Mouse (Mus musculus) gastrocnemius, postnatal 25 days (tissue): Measurements from ENCODE around the gene Plppr3. TPM values are rescaled to one million over a fixed set of nuclear protein-coding genes. Genes with fewer than 3 reads are reported as not detected.

ENCODE experiments used
- DNase-seq: peaks from one replicate; pipeline ENCODE4 v3.0.0; 2022
- long read RNA-seq, 2 experiments: library from polyadenylated mRNA; stranded (forward); transcript quantifications; one replicate each; pipeline ENCODE4 v2.0.0; 2021
- total RNA-seq, 2 experiments: library from RNA; stranded (reverse); gene quantifications; 1 replicate in 1 of 2; 2 replicates in 1 of 2; pipeline ENCODE4 v1.2.3; 2021

Gene Plppr3
- total RNA-seq, result under 1 TPM; 0.13 to 0.27 TPM
- long read RNA-seq, experiment 1, partial matches to known transcripts, result 0 of 2 reads
- long read RNA-seq, experiment 1, other reads (novel, unspliced or antisense), result 2 of 2 reads
- long read RNA-seq, experiment 2, result 0 reads

GRCm38 (mm10) chr10:79874290-79874862, at the start of gene Plppr3, which contains the start of gene Prtn3:
TSS of gene Plppr3 (minus strand) at chr10:79874634.
TSS of gene Prtn3 (plus strand) at chr10:79874476.
- no peak for DNase-seq

- peak; percentile 6 for DNase-seq
Measured at GRCm38 (mm10) chr10:79921572-79921971, 47.1 kb upstream of the Plppr3 start.

DNA sequence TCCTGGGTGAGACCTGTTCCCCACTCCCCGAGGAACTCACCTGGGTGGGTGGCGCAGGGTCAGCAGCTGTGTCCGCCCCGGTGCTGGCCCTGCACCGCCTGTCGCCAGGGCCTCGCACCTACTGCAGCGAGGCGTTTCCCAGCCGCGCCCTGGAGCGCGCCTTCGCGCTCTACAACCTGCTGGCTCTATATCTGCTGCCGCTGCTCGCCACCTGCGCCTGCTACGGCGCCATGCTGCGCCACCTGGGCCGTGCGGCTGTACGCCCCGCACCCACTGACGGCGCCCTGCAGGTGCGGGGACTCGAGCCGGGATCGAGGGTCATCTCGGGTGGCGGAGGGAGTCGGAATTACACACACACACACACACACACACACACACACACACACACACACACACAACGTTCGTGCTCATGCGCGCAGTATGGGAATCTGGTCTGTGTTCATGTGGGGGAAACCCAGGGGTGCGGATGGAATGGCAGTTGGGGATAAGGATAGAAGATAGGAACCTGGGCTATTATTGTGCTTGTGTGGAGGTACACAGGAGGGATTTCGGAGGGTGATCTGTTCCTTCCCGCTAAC, 46.6 kb upstream of the Plppr3 start, which contains the start of gene R3hdm4:
R3hdm4 (minus strand) TSS at position 251 of the 578 bp plus-strand sequence.
- no peak for DNase-seq

DNA sequence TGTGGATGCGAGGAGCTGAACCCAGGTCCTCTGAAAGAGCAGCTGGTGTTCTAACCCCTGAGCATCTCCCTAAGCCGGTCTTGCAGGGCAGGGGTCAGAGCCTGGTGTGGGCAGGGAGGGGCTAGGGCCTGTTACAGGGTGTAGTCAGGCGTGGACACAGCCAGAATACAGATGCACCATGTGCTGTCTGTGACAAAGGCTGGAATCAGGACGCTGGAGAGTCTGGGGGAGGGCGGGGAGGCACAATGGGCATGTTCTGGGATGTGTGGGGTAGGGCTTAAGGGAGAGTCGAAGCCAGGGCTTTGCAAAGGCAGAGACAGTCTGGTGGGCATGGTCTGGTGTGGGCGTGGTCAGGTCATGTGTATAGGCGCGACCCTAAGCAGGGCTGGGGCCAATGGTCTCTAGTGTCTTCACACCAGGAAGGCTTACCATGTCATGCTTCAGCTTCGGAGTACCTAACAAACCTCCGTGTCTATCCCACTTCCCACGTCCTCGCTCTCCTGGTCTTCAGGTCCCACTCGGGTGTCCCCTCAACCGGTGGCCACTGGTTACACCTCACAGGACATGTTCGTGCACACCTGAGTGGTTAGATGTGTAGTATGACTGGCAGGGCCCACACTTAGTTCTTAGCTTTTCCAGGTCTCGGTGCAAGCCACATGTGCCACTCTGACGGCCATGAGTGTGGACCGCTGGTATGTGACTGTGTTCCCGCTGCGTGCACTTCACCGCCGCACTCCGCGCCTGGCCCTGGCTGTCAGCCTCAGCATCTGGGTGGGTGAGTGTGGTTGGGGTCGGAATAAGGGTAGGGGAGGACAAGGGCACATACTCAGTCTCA, 45.8 kb upstream of the Plppr3 start:
- DNase-seq, result no peak

DNA sequence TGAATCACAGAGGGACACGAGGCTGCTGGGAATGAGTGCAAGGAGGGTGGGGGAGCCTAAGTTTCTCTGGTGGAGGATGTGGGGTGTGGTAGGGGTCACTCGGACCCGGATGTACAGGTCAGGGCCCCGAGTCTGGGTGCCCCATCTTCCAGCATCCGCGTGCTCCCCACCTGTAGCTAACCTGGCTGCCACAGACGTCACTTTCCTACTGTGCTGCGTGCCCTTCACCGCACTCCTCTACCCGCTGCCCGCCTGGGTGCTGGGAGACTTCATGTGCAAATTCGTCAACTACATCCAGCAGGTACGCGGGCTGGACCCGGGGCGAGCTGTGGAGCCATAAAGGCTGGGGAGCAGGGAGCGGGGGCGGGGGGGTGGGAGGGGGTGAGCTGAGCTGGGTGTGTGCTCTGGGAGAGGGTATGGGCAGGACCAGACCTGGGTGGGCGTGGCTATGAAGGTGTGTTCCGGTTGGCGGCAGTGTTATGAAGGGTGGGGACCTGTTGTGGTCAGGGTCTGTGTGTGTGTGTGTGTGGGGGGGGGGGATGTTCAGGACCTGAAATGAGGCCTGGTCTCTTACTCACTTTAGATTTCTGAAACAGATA, 44.9 kb upstream of the Plppr3 start:
- peak; percentile 7 for DNase-seq

DNA sequence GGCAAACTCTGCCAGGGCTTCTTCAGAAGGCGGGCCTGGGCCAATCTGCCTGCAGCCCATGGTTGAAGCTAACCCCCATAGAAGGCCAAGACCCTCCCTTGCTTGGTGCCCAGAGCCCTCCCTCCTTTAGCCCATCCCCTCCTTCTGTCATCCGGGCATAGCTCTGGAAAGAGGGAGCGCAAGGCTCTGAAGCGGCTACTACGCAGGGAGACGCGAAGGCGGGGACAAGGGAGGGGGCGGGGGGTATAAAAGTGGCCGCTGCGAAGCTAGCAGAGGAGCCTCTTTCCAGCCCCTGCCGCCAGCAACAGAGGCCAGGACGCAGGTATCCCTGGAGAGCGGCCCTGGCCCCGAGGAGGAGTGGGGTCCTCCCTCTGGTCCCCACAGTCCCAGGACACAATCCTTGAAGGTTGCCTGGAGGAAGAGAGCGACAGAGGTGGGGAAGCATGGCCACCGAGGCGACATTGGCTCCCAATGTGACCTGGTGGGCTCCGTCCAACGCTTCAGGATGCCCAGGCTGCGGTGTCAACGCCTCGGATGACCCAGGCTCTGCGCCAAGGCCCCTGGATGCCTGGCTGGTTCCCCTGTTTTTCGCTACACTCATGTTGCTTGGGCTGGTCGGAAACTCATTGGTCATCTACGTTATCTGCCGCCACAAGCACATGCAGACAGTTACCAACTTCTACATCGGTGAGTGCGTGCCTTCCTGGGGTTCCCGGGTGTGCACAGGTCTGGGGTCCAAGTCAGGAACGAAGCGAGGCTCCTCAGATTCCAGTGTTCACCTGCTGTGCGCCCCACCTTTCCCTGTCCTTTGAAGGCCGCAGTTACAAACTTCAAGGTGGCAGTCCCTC, 44.0 kb upstream of the Plppr3 start:
- DNase-seq, result peak; percentile 22

GRCm38 (mm10) chr10:79917532-79918100, 43.2 kb upstream of the Plppr3 start:
- no peak for DNase-seq

GRCm38 (mm10) chr10:79916808-79917531, 42.5 kb upstream of the Plppr3 start, which contains the start of gene Kiss1r:
TSS of gene Kiss1r (plus strand) at chr10:79916971.
- DNase-seq, result peak; percentile 83

- no peak for DNase-seq
Measured at GRCm38 (mm10) chr10:79916081-79916480, 41.6 kb upstream of the Plppr3 start.

GRCm38 (mm10) chr10:79914948-79915596, 40.6 kb upstream of the Plppr3 start:
- peak; percentile 5 for DNase-seq

GRCm38 (mm10) chr10:79914131-79914947, 39.9 kb upstream of the Plppr3 start:
- DNase-seq, result no peak

- peak; percentile 24 for DNase-seq
Measured at GRCm38 (mm10) chr10:79912412-79912811, 38.0 kb upstream of the Plppr3 start.

DNA sequence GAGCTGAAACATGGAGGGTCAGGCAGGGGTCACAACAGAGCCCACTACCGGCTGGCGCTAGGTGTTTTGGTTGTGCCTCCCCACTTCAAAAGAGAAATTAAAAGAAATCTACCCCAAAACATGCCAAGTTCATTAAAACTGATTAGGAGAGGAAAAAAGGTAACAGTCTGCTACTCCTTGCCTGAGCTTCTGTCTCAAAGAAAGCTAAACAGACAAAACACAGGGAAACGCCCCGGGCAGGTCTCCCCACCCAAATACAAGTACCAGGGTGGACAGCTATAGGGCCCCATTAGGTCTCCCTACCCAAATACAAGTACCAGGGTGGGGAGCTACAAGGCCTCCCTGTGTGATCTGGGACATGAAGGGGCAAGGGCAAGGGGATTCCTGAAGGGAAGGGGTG, 36.1 kb upstream of the Plppr3 start, which contains the start of gene Gm26602:
Gm26602 (plus strand) TSS at position 301 of the 400 bp plus-strand sequence.
- no peak for DNase-seq

- DNase-seq, result peak; percentile 16
Measured at GRCm38 (mm10) chr10:79909092-79909922, 34.9 kb upstream of the Plppr3 start.

DNA sequence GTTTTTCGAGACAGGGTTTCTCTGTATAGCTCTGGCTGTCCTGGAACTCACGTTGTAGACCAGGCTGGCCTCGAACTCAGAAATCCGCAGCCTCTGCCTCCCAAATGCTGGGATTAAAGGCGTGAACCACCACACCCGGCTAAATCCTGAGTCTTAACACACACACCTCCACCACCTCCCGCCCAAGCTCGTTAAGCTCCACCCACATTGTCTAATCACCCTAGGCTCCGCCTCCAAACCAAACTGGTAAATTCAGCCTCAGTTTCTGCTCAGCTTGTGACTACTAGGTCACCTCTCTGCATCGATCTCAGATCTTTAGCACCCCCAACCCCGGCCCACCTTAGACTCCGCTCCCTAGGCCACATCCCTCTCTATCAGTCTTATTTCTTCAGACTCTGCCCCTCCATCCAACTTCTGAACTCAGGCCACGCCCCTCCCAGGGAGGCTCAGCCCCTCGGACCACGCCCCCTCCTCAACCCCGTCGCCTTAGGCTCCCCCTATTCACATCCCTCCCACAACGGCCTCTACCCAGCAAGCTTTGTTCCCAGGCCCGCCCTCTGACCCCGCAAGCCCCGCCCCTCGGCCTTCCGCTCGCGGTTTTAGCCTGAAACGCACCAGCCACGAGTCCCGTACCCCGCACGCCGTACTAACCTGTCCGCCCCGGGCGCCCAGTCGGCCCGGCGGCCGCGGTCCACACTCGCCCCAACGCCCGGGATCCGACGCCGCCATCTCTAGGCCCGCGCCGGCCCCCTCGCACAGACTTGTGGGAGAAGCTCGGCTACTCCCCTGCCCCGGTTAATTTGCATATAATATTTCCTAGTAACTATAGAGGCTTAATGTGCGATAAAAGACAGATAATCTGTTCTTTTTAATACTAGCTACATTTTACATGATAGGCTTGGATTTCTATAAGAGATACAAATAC, 34.0 kb upstream of the Plppr3 start, which contains the start of gene Med16:
Med16 (minus strand) TSS at position 757 of the 925 bp plus-strand sequence.
- peak; percentile 96 for DNase-seq

DNA sequence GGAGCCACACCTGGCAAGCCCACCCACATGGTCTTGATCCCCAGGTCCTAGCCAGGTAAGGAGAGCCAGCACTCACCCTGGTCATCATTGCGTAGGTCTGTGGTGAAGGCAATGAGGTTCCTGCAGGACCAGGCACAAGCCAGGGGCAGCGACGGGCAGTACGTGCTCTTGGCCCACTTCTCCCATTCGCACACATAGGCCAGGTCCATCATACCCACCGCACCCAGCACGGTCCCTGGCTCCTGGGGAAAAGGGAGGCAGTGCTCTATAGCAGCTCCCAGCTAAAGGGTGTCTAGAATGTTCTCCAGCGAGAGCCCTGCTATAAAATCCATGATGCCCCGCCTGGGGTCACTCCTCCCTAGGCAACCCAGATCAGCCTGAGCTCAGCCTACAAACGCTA, 33.0 kb upstream of the Plppr3 start:
- no peak for DNase-seq

DNA sequence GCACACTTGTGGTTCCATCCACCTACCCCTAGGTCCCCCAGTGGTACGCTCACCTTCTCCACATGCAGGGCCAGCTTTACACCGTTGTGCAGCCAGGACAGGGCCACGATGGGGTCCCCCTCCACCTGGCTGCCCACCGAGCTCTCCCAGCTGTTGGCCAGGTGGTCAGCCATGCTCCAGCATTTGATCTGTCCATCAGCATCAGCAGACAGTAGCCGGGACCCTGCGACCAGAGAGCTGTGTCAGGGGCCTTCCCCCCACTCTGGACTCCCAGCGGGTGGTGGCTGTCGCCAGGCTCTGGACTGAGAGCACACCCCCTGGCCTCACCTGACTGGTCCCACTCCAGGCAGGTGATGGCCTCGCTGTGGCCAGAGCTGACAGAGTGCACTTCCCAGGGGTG, 32.3 kb upstream of the Plppr3 start:
- peak; percentile 7 for DNase-seq
